Mouse (Mus musculus) inflammation-experienced regulatory T-cells, adult 16 weeks (primary cell): ENCODE data around the gene Spp1. TPM values are rescaled to one million over a fixed set of nuclear protein-coding genes. Genes with fewer than 3 reads are reported as not detected.

ENCODE experiments used
- polyA plus RNA-seq: library from polyadenylated mRNA; unstranded; fragments of 100-300 nt; shearing (Covaris generic); gene quantifications from one replicate; pipeline ENCODE4 v1.2.1, GENCODE M21; 2017

The Spp1 gene
- polyA plus RNA-seq, result 8.9 TPM

DNA sequence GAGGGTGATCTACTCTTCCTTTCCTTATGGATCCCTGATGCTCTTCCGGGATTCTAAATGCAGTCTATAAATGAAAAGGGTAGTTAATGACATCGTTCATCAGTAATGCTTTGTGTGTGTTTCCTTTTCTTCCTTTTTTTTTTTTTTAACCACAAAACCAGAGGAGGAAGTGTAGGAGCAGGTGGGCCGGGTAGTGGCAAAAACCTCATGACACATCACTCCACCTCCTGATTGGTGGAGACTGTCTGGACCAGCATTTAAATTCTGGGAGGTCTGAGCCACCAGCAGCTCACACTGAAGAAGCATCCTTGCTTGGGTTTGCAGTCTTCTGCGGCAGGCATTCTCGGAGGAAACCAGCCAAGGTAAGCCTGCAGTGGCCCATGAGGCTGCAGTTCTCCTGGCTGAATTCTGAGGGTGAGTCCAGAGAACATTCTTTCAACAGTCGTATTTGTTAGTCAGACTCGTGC lies at the start of gene Spp1:
Spp1 (plus strand) TSS at position 284 of the 467 bp plus-strand sequence.

DNA sequence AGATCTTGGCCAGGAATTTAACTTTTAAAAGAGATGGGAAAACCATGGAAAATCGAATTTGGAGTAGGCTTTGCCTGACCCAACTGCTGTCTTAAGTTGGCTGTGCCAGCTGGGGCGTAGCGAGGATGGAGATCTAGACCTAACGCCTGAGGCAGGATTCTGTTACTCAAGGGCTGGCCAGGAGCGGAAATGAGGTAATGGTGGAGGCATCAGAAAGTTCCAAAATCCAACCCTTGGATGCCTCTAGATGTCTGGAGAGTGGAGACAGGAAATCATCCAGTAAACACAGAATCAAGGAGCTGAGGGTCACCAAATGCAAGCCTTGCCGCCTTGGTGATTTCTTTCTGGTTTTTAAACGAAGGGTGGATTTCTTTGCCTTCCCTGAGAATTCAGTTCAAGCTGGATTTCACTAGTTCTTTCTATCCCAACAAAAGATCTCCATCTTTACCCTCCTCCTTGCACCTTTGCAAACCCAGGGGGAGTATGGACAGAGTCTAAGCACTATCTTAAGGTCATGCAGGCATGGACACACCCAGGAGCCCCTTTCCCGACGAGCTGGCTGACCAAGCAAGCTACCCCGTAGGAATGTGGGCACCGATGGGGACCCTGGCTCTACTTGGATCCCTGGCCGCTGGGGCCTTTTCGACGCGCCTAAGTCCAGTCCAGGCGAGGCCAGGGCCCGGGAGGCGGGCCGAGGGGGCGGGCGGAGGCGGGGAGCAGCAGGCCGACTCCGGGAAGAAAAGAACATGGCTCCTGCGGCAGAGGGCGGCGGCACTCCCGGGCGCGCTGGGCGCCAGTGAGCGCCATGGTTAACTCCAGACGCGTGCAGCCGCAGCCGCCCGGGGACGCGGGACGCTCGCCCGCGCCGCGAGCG lies 24.2 kb downstream of the Spp1 start, which contains the start of gene Pkd2:
Pkd2 (plus strand) TSS at position 619 of the 874 bp plus-strand sequence.

Other genes starting within 250 kb of the Spp1 start
- gene Dmp1, start 232.5 kb upstream of the Spp1 start, polyA plus RNA-seq, result not detected
- gene Ibsp, start 135.9 kb upstream of the Spp1 start, polyA plus RNA-seq, result not detected
- not detected for gene Mepe, start 109.8 kb upstream of the Spp1 start, polyA plus RNA-seq
- 0.11 TPM for gene Pkd2, start 24.3 kb downstream of the Spp1 start, polyA plus RNA-seq
- 2.1 TPM for gene BC005561, start 73.2 kb downstream of the Spp1 start, polyA plus RNA-seq